Mouse (Mus musculus) thymus, postnatal 4 days (tissue): ENCODE data around the gene St6galnac3.

Source experiments
- DNase-seq: peaks from one replicate; pipeline ENCODE4 v3.0.0; 2021

Gene St6galnac3

GRCm38 (mm10) chr3:153580136-153580535 is 144.8 kb downstream of the St6galnac3 start:
- no peak for DNase-seq

GRCm38 (mm10) chr3:153577286-153577685 is 147.7 kb downstream of the St6galnac3 start:
- no peak for DNase-seq

- no peak for DNase-seq
Observed at GRCm38 (mm10) chr3:153571152-153571551, 153.8 kb downstream of the St6galnac3 start.

GRCm38 (mm10) chr3:153568815-153569214 is 156.2 kb downstream of the St6galnac3 start:
- DNase-seq = no peak

GRCm38 (mm10) chr3:153567913-153568312 is 157.1 kb downstream of the St6galnac3 start:
- DNase-seq = no peak

- DNase-seq = no peak
Observed at GRCm38 (mm10) chr3:153567512-153567911, 157.5 kb downstream of the St6galnac3 start.

GRCm38 (mm10) chr3:153566100-153566499 is 158.9 kb downstream of the St6galnac3 start:
- no peak for DNase-seq

GRCm38 (mm10) chr3:153560897-153561296 is 164.1 kb downstream of the St6galnac3 start:
- DNase-seq = no peak

- DNase-seq = no peak
Observed at GRCm38 (mm10) chr3:153559586-153559985, 165.4 kb downstream of the St6galnac3 start.

- no peak for DNase-seq
Observed at GRCm38 (mm10) chr3:153556621-153557020, 168.4 kb downstream of the St6galnac3 start.

GRCm38 (mm10) chr3:153553712-153554111 is 171.3 kb downstream of the St6galnac3 start:
- no peak for DNase-seq

GRCm38 (mm10) chr3:153553226-153553625 is 171.7 kb downstream of the St6galnac3 start:
- DNase-seq = no peak

- DNase-seq = no peak
Observed at GRCm38 (mm10) chr3:153546936-153547683, 177.9 kb downstream of the St6galnac3 start.

- DNase-seq = no peak
Observed at GRCm38 (mm10) chr3:153539851-153540250, 185.1 kb downstream of the St6galnac3 start.

- DNase-seq = no peak
Observed at GRCm38 (mm10) chr3:153538396-153538795, 186.6 kb downstream of the St6galnac3 start.

- DNase-seq = no peak
Observed at GRCm38 (mm10) chr3:153537435-153537834, 187.5 kb downstream of the St6galnac3 start.

- no peak for DNase-seq
Observed at GRCm38 (mm10) chr3:153536260-153536659, 188.7 kb downstream of the St6galnac3 start.

GRCm38 (mm10) chr3:153529174-153529573 is 195.8 kb downstream of the St6galnac3 start:
- no peak for DNase-seq

- DNase-seq = no peak
Observed at GRCm38 (mm10) chr3:153525151-153525768, 199.7 kb downstream of the St6galnac3 start.

- DNase-seq = no peak
Observed at GRCm38 (mm10) chr3:153516848-153517247, 208.1 kb downstream of the St6galnac3 start.

GRCm38 (mm10) chr3:153513501-153514060 is 211.4 kb downstream of the St6galnac3 start:
- no peak for DNase-seq

GRCm38 (mm10) chr3:153512545-153512944 is 212.4 kb downstream of the St6galnac3 start:
- DNase-seq = no peak

GRCm38 (mm10) chr3:153511151-153511580 is 213.8 kb downstream of the St6galnac3 start:
- DNase-seq = no peak

GRCm38 (mm10) chr3:153510048-153510630 is 214.8 kb downstream of the St6galnac3 start:
- no peak for DNase-seq
